Mouse (Mus musculus) intestine, postnatal 0 days (tissue): ENCODE measurements at regions not wholly inside any gene's neighbourhood (a gene's known extent, or its start where the extent isn't known, plus 50 kb on each side); places are given as distances from the start of the nearest gene placed in this dataset.

Source experiments
- ATAC-seq: fragments of 200-750 bp; cut with Nextera tagmentation; 2 replicates; pipeline ENCODE4 v1.8.0; 2017; ENCODE audit warnings: mild to moderate bottlenecking, moderate TSS enrichment, moderate library complexity
- H3K27ac ChIP-seq: fragments of 300-500 bp; sonication (generic); 2 replicates; pipeline ENCODE4 v1.5.1; 2014; ENCODE audit warnings: mild to moderate bottlenecking, low read depth, low read length, moderate library complexity
- H3K27me3 ChIP-seq: fragments of 300-500 bp; sonication (generic); replicated peaks from 2 replicates; pipeline ENCODE4 v1.6.1; 2014; ENCODE audit warnings: low read length, mixed read lengths; ENCODE audit not compliant: control insufficient read depth, insufficient read depth
- H3K36me3 ChIP-seq: fragments of 300-500 bp; sonication (generic); 2 replicates; pipeline ENCODE4 v1.6.1; 2014; ENCODE audit warnings: mild to moderate bottlenecking, moderate library complexity; ENCODE audit not compliant: control insufficient read depth, insufficient read depth
- H3K4me1 ChIP-seq: fragments of 300-500 bp; sonication (generic); replicated peaks from 2 replicates; pipeline ENCODE4 v1.6.1; 2014; ENCODE audit warnings: antibody characterized with exemption, low read length, mixed read lengths; ENCODE audit not compliant: control insufficient read depth, insufficient read depth
- H3K4me2 ChIP-seq: fragments of 300-500 bp; sonication (generic); replicated peaks from 2 replicates; pipeline ENCODE4 v1.6.1; 2014; ENCODE audit warnings: low read depth, mild to moderate bottlenecking, moderate library complexity
- H3K4me3 ChIP-seq: fragments of 300-500 bp; sonication (generic); 2 replicates; pipeline ENCODE4 v1.5.1; 2014; ENCODE audit warnings: low read depth, low read length
- H3K9ac ChIP-seq: fragments of 300-500 bp; sonication (generic); 2 replicates; pipeline ENCODE4 v1.6.1; 2014; ENCODE audit warnings: mild to moderate bottlenecking, low read depth, low read length
- H3K9me3 ChIP-seq: fragments of 300-500 bp; sonication (generic); 2 replicates; pipeline ENCODE4 v1.6.1; 2016; ENCODE audit warnings: mixed run types; ENCODE audit not compliant: control insufficient read depth
- CTCF ChIP-seq: sonication (generic); IDR thresholded peaks from 2 replicates; pipeline ENCODE4 v1.5.1; 2016; ENCODE audit warnings: low read depth, mild to moderate bottlenecking, control low read depth, antibody characterized with exemption, moderate library complexity
- WGBS: fragments of 180-500 bp; shearing (Covaris S2); extraction: QIAGEN DNeasy Blood & Tissue Kit; methylation state at CpG from one replicate; pipeline ENCODE4 v1.1.7; 2014; 5-methylcytosine and 5-hydroxymethylcytosine counted together

GRCm38 (mm10) chr1:77568081-77568480, 53.2 kb upstream of the Epha4 start:
- no peak overlapping the region for H3K9ac ChIP-seq
- ATAC-seq = no peak
- no peak overlapping the region for H3K27ac ChIP-seq
- no peak overlapping the region for H3K4me3 ChIP-seq
- WGBS = 82% methylated on average over 6 of the region's 6 CpGs
- no peaks in the 10 kb centered on the region for H3K27me3 ChIP-seq
- TF ChIP-seq CTCF = no peak
- no peak overlapping the region for H3K4me2 ChIP-seq
- no peaks in the 10 kb centered on the region for H3K9me3 ChIP-seq
- no peaks in the 10 kb centered on the region for H3K4me1 ChIP-seq
- H3K36me3 ChIP-seq = no peaks in the 10 kb centered on the region

- Histone ChIP-seq H3K36me3 (no peaks in the 10 kb centered on the region), H3K9me3 (no peaks in the 10 kb centered on the region), H3K27ac (no peak overlapping the region), H3K4me1 (no peaks in the 10 kb centered on the region), H3K4me3 (no peak overlapping the region), H3K27me3 (no peaks in the 10 kb centered on the region), H3K4me2 (no peak overlapping the region), H3K9ac (no peak overlapping the region)
- ATAC-seq = no peak
- no peak for TF ChIP-seq CTCF
- 71% methylated on average over 7 of the region's 7 CpGs for WGBS
Measured at GRCm38 (mm10) chr1:77567657-77568056, 52.8 kb upstream of the Epha4 start.
